Mouse (Mus musculus) olfactory bulb, adult 2 months (tissue): ENCODE data around the gene H2afy2.

Source experiments
- CTCF ChIP-seq: fragments of 200-500 bp; IDR thresholded peaks from 2 replicates; pipeline ENCODE4 v1.5.1; 2012; ENCODE audit warnings: low read depth, mild to moderate bottlenecking, low read length, moderate library complexity; ENCODE audit not compliant: insufficient read depth
- POLR2A ChIP-seq: fragments of 200-500 bp; IDR thresholded peaks from 2 replicates; pipeline ENCODE4 v1.6.1; 2012; ENCODE audit warnings: mild to moderate bottlenecking, low read depth, low read length, moderate library complexity; ENCODE audit not compliant: insufficient read depth

- TF ChIP-seq POLR2A (no peak), CTCF (no peak)
Observed at GRCm38 (mm10) chr10:61832713-61833112, 48.8 kb upstream of the H2afy2 start.
